Mouse (Mus musculus): ENCODE results near the gene Abcc6.

GRCm38 (mm10) chr7:46028681-46029080 is 1.4 kb downstream of the Abcc6 start:
- no peak for TF ChIP-seq EP300 (IDR thresholded peaks at IDR 0.05; ENCODE audit: insufficient read depth, low read depth, low read length)
- no peak for TF ChIP-seq CTCF (IDR thresholded peaks at IDR 0.05)
- no peak for TF ChIP-seq POLR2A (IDR thresholded peaks at IDR 0.05; ENCODE audit: insufficient read depth, low read depth, low read length)
